In genomic region chr7:24396832-24397231, GRCm38 (mm10) we compare ENCODE assay signal across 27 mouse cellular contexts. TPM values are rescaled to one million over a fixed set of nuclear protein-coding genes. Genes with fewer than 3 reads are reported as not detected.
DNase-seq lines count a peak whose midpoint lies in the region; ATAC-seq and TF ChIP-seq lines count a peak whose summit lies in the region.
"Had no signal": no experiment of that assay in that cellular context is flagged by ENCODE, and none has a peak within 500 bp of the region (broad histone marks: within the 10 kb centered on the region; RNA-seq: fewer than 3 reads in every experiment).

No protein-coding gene starts in this region.

- no peak overlapping the region for H3K27ac ChIP-seq in neural tube, embryonic 13.5 days (replicated peaks)
- no peak overlapping the region for H3K27ac ChIP-seq in neural tube, embryonic 15.5 days (replicated peaks)
- H3K27ac ChIP-seq in embryonic facial prominence, embryonic 13.5 days: no peak overlapping the region
- no peak overlapping the region for H3K27ac ChIP-seq in layer of hippocampus, adult 2 months
- no peak overlapping the region for H3K27ac ChIP-seq in midbrain, postnatal 0 days (ENCODE audit: low read depth, low read length)
- H3K27ac ChIP-seq: forebrain, embryonic 10.5 days; hindbrain, embryonic 14.5 days; macrophage; neural tube, embryonic 12.5 days had no signal

- DNase-seq in liver: peak; percentile 76
- no peak for DNase-seq in testis, postnatal 14 days (ENCODE audit: low spot score)
- no peak for DNase-seq in layer of hippocampus, adult 2 months (ENCODE audit: low spot score in 2 of 2)
- DNase-seq in midbrain, postnatal 0 days (ENCODE audit: low spot score): no peak
- DNase-seq: adrenal gland, adult 2 months; cerebellum, adult 11-12 months; cerebellum, postnatal 36 days; gastrocnemius, postnatal 25 days; kidney, adult 11 months; kidney, postnatal 36 days; lung, embryonic 14.5 days; thymus, adult 18-20 months had no signal

- no peak for ATAC-seq in neural tube, embryonic 13.5 days (ENCODE audit: low read depth)
- ATAC-seq in neural tube, embryonic 15.5 days (ENCODE audit: low FRiP score): no peak
- no peak for ATAC-seq in embryonic facial prominence, embryonic 13.5 days (ENCODE audit: insufficient number of reproducible peaks, insufficient read depth, low FRiP score, low TSS enrichment, low read depth)
- ATAC-seq in megakaryocyte progenitor cell, adult 5-6 weeks (replicated peaks; ENCODE audit: poor library complexity): peak; percentile 23
- ATAC-seq in midbrain, postnatal 0 days (ENCODE audit: low FRiP score): no peak
- ATAC-seq: CD4-positive, CD25-positive, alpha-beta regulatory T cell, adult 4 months had no signal

- peaks cover 20% of the 10 kb centered on the region for H3K4me1 ChIP-seq in neural tube, embryonic 13.5 days (replicated peaks)
- H3K4me1 ChIP-seq in neural tube, embryonic 15.5 days: peaks cover 23% of the 10 kb centered on the region
- peaks cover 12% of the 10 kb centered on the region; the same call in 1 of the 2 replicates for H3K4me1 ChIP-seq in embryonic facial prominence, embryonic 13.5 days
- no peaks in the 10 kb centered on the region for H3K4me1 ChIP-seq in midbrain, postnatal 0 days (ENCODE audit: insufficient read depth, low read length)

- no peak for TF ChIP-seq CTCF in layer of hippocampus, adult 2 months (conservative IDR thresholded peaks at IDR 0.05)
- TF ChIP-seq CTCF in midbrain, postnatal 0 days (IDR thresholded peaks at IDR 0.05): no peak

- no peak overlapping the region for H3K4me2 ChIP-seq in neural tube, embryonic 13.5 days
- H3K4me2 ChIP-seq in neural tube, embryonic 15.5 days: no peak overlapping the region
- H3K4me2 ChIP-seq in embryonic facial prominence, embryonic 13.5 days: no peak overlapping the region
- no peak overlapping the region for H3K4me2 ChIP-seq in midbrain, postnatal 0 days (ENCODE audit: low read depth, low read length, poor library complexity, severe bottlenecking)
- H3K4me2 ChIP-seq: hindbrain, embryonic 14.5 days; lung, embryonic 14.5 days; neural tube, embryonic 12.5 days had no signal

- H3K36me3 ChIP-seq in neural tube, embryonic 13.5 days: no peaks in the 10 kb centered on the region
- no peaks in the 10 kb centered on the region for H3K36me3 ChIP-seq in neural tube, embryonic 15.5 days
- no peaks in the 10 kb centered on the region for H3K36me3 ChIP-seq in embryonic facial prominence, embryonic 13.5 days
- no peaks in the 10 kb centered on the region for H3K36me3 ChIP-seq in midbrain, postnatal 0 days (ENCODE audit: insufficient read depth, low read length)
- H3K36me3 ChIP-seq: neural tube, embryonic 12.5 days had no signal

- H3K9me3 ChIP-seq in neural tube, embryonic 13.5 days: no peaks in the 10 kb centered on the region
- H3K9me3 ChIP-seq in neural tube, embryonic 15.5 days (replicated peaks): no peaks in the 10 kb centered on the region
- H3K9me3 ChIP-seq in embryonic facial prominence, embryonic 13.5 days: no peaks in the 10 kb centered on the region
- no peaks in the 10 kb centered on the region for H3K9me3 ChIP-seq in midbrain, postnatal 0 days (ENCODE audit: low read length)
- H3K9me3 ChIP-seq: forebrain, embryonic 10.5 days; neural tube, embryonic 12.5 days had no signal

- WGBS in neural tube, embryonic 13.5 days: 82% methylated on average over 11 of the region's 11 CpGs
- 83% methylated on average over 11 of the region's 11 CpGs for whole genome bisulfite sequencing in neural tube, embryonic 15.5 days
- 77% methylated on average over 11 of the region's 11 CpGs for WGBS in embryonic facial prominence, embryonic 13.5 days
- WGBS in midbrain, postnatal 0 days: 82% methylated on average over 11 of the region's 11 CpGs

- no peak overlapping the region for H3K4me3 ChIP-seq in neural tube, embryonic 13.5 days
- H3K4me3 ChIP-seq in neural tube, embryonic 15.5 days (replicated peaks): no peak overlapping the region
- H3K4me3 ChIP-seq in embryonic facial prominence, embryonic 13.5 days: no peak overlapping the region
- no peak overlapping the region for H3K4me3 ChIP-seq in layer of hippocampus, adult 2 months
- no peak overlapping the region for H3K4me3 ChIP-seq in midbrain, postnatal 0 days (ENCODE audit: low read depth, low read length)
- H3K4me3 ChIP-seq: forebrain, embryonic 10.5 days; neural tube, embryonic 12.5 days had no signal

- no peaks in the 10 kb centered on the region for H3K27me3 ChIP-seq in neural tube, embryonic 13.5 days
- no peaks in the 10 kb centered on the region for H3K27me3 ChIP-seq in neural tube, embryonic 15.5 days (replicated peaks)
- no peaks in the 10 kb centered on the region for H3K27me3 ChIP-seq in embryonic facial prominence, embryonic 13.5 days
- H3K27me3 ChIP-seq in midbrain, postnatal 0 days (ENCODE audit: insufficient read depth, low read length): no peaks in the 10 kb centered on the region
- H3K27me3 ChIP-seq: neural tube, embryonic 12.5 days had no signal

- H3K9ac ChIP-seq in neural tube, embryonic 13.5 days: peak overlapping the region; percentile 17; the same call in 1 of the 2 replicates
- no peak overlapping the region for H3K9ac ChIP-seq in neural tube, embryonic 15.5 days (replicated peaks)
- H3K9ac ChIP-seq in embryonic facial prominence, embryonic 13.5 days: 0 out of 2 replicates have a peak overlapping the region, but pooled peaks have one; percentile 32
- H3K9ac ChIP-seq in midbrain, postnatal 0 days (replicated peaks; ENCODE audit: low read length, poor library complexity, severe bottlenecking): no peak overlapping the region
- H3K9ac ChIP-seq: hindbrain, embryonic 14.5 days; lung, embryonic 14.5 days; neural tube, embryonic 12.5 days had no signal

RNA-seq across cellular contexts. Expression of gene Smg9, which starts 2.6 kb away (rescaled TPM):
- 36.2 and 37.7 TPM in 2 replicates for polyA plus RNA-seq in neural tube, embryonic 13.5 days (2015; fragmentation: Nextera tagmentation; extraction: Ambion mirVana)
- polyA plus RNA-seq in neural tube, embryonic 15.5 days (2015; fragmentation: Nextera tagmentation; extraction: Ambion mirVana): 34.4 and 38.3 TPM in 2 replicates
- 21.6 and 27.0 TPM in 2 replicates for polyA plus RNA-seq in embryonic facial prominence, embryonic 13.5 days (2015; fragmentation: Nextera tagmentation; extraction: Ambion mirVana)
- total RNA-seq in megakaryocyte progenitor cell, adult 5-6 weeks (2015): 10.8 and 18.1 TPM in 2 replicates
- 16.0 and 20.8 TPM in 2 replicates for total RNA-seq in megakaryocyte progenitor cell, adult 5-6 weeks (2017)
- 10 to 100 TPM; 34.6 to 43.6 TPM for total RNA-seq in layer of hippocampus, adult 2 months (2021)
- total RNA-seq in midbrain, postnatal 0 days (2014; rRNA removed): 34.2 and 50.0 TPM in 2 replicates
- 28.7 and 30.1 TPM in 2 replicates for polyA plus RNA-seq in midbrain, postnatal 0 days (2015; fragmentation: Nextera tagmentation; extraction: Ambion mirVana)

RNA-seq across cellular contexts. Expression of gene Kcnn4, which starts 26.8 kb away (rescaled TPM):
- 2.1 and 2.2 TPM in 2 replicates for polyA plus RNA-seq in neural tube, embryonic 13.5 days (2015; fragmentation: Nextera tagmentation; extraction: Ambion mirVana)
- polyA plus RNA-seq in neural tube, embryonic 15.5 days (2015; fragmentation: Nextera tagmentation; extraction: Ambion mirVana): 3.0 and 11.2 TPM in 2 replicates
- polyA plus RNA-seq in embryonic facial prominence, embryonic 13.5 days (2015; fragmentation: Nextera tagmentation; extraction: Ambion mirVana): 1.9 and 2.1 TPM in 2 replicates
- 20.5 and 28.0 TPM in 2 replicates for total RNA-seq in megakaryocyte progenitor cell, adult 5-6 weeks (2015)
- 48.6 and 57.7 TPM in 2 replicates for total RNA-seq in megakaryocyte progenitor cell, adult 5-6 weeks (2017)
- under 1 TPM; 0.64 to 0.67 TPM for total RNA-seq in layer of hippocampus, adult 2 months (2021)
- 0.27 and 2.5 TPM in 2 replicates for total RNA-seq in midbrain, postnatal 0 days (2014; rRNA removed)
- 0.81 and 1.1 TPM in 2 replicates for polyA plus RNA-seq in midbrain, postnatal 0 days (2015; fragmentation: Nextera tagmentation; extraction: Ambion mirVana)

RNA-seq across cellular contexts. Expression of gene Lypd5, which starts 47.8 kb away (rescaled TPM):
- polyA plus RNA-seq in neural tube, embryonic 13.5 days (2015; fragmentation: Nextera tagmentation; extraction: Ambion mirVana): not detected in 2 replicates
- polyA plus RNA-seq in neural tube, embryonic 15.5 days (2015; fragmentation: Nextera tagmentation; extraction: Ambion mirVana): 0.06 TPM in 1 of 2 replicates, not detected in the other
- polyA plus RNA-seq in embryonic facial prominence, embryonic 13.5 days (2015; fragmentation: Nextera tagmentation; extraction: Ambion mirVana): 0.45 and 0.91 TPM in 2 replicates
- total RNA-seq in megakaryocyte progenitor cell, adult 5-6 weeks (2015): not detected in 2 replicates
- not detected in 2 replicates for total RNA-seq in megakaryocyte progenitor cell, adult 5-6 weeks (2017)
- not detected for total RNA-seq in layer of hippocampus, adult 2 months (2021)
- total RNA-seq in midbrain, postnatal 0 days (2014; rRNA removed): 0.44 TPM in 1 of 2 replicates, not detected in the other
- polyA plus RNA-seq in midbrain, postnatal 0 days (2015; fragmentation: Nextera tagmentation; extraction: Ambion mirVana): not detected in 2 replicates
- total RNA-seq: adrenal gland, adult 2 months; gastrocnemius, postnatal 25 days; heart, adult 8-10 months; layer of hippocampus, postnatal 14 days; left cerebral cortex, postnatal 25 days; monocyte, adult 5-6 weeks had no signal
- polyA plus RNA-seq: adrenal gland, adult 2 months; forebrain, embryonic 10.5 days; frontal cortex, adult 2 months; heart, postnatal 0 days; hindbrain, embryonic 14.5 days; lung, embryonic 14.5 days; macrophage; neural tube, embryonic 12.5 days had no signal

RNA-seq across cellular contexts. Expression of gene Irgc1, which starts 55.3 kb away (rescaled TPM):
- polyA plus RNA-seq in neural tube, embryonic 13.5 days (2015; fragmentation: Nextera tagmentation; extraction: Ambion mirVana): not detected in 2 replicates
- not detected in 2 replicates for polyA plus RNA-seq in neural tube, embryonic 15.5 days (2015; fragmentation: Nextera tagmentation; extraction: Ambion mirVana)
- polyA plus RNA-seq in embryonic facial prominence, embryonic 13.5 days (2015; fragmentation: Nextera tagmentation; extraction: Ambion mirVana): not detected in 2 replicates
- total RNA-seq in megakaryocyte progenitor cell, adult 5-6 weeks (2015): 0.07 TPM in 1 of 2 replicates, not detected in the other
- total RNA-seq in megakaryocyte progenitor cell, adult 5-6 weeks (2017): not detected in 2 replicates
- not detected for total RNA-seq in layer of hippocampus, adult 2 months (2021)
- not detected in 2 replicates for total RNA-seq in midbrain, postnatal 0 days (2014; rRNA removed)
- polyA plus RNA-seq in midbrain, postnatal 0 days (2015; fragmentation: Nextera tagmentation; extraction: Ambion mirVana): not detected in 2 replicates
- total RNA-seq: adrenal gland, adult 2 months; gastrocnemius, postnatal 25 days; layer of hippocampus, postnatal 14 days; monocyte, adult 5-6 weeks had no signal
- polyA plus RNA-seq: adrenal gland, adult 2 months; forebrain, embryonic 10.5 days; heart, postnatal 0 days; hindbrain, embryonic 14.5 days; lung, embryonic 14.5 days; macrophage; neural tube, embryonic 12.5 days had no signal

Comparison
In these comparisons a context has a peak if more than half of its experiments do, and no peak if none do; other contexts are left out.
1. H3K9ac ChIP-seq: peak in neural tube, embryonic 13.5 days (single experiment) and embryonic facial prominence, embryonic 13.5 days (single experiment); none in neural tube, embryonic 15.5 days (single experiment) and midbrain, postnatal 0 days (single experiment).